Mouse (Mus musculus) gastrocnemius, postnatal 25 days (tissue): Measurements from ENCODE around the gene Nup133. TPM values are rescaled to one million over a fixed set of nuclear protein-coding genes. Genes with fewer than 3 reads are reported as not detected.

Experiments
- DNase-seq: peaks from one replicate; pipeline ENCODE4 v3.0.0; 2022
- total RNA-seq, 2 experiments: library from RNA; stranded (reverse); gene quantifications; 1 replicate in 1 of 2; 2 replicates in 1 of 2; pipeline ENCODE4 v1.2.3; 2021

Gene Nup133
- total RNA-seq, 2 experiments from 2014 or later = 7.3 to 8.7 TPM

DNA sequence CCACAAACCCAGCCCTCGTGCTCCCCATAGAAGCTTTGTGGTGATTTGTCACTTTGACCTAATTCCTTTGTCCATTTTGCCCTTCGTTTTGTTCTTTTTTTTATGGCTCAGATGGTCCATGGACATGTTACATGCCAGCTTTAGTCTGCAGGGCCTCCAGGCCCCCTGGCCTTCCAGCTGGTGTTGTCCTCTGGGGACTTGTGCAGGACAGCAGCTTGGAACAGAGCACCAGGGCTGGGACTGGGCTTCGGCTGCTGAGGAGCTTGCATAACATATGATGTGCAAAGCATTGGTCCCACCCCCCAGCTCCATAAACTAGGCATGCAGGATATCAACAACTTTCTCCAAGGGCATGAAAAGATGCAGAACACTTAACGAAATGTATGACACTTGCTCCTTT, 59.3 kb downstream of the Nup133 start:
- no peak for DNase-seq

- no peak for DNase-seq
Measured at GRCm38 (mm10) chr8:123887956-123888355, 61.1 kb downstream of the Nup133 start.

DNA sequence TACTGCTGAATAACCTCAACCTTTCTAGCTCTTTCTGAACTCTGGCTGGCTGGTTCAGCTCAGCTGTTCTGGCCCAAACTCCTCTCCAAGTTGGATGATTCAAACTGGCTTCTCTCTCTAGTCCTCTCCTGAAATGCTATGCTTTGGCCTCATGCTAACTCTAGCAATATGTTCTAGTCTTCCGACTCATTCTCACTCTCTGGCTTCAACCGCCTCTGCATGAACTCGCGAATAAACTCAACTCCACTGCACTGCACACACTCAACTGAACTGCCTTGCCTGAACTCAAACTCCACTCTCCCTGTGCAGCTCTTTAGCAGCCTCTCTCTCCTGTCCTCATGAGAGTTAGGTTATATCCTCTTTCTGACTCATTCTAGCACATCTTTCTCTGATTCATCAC, 61.9 kb downstream of the Nup133 start:
- no peak for DNase-seq

GRCm38 (mm10) chr8:123884721-123885565, 64.1 kb downstream of the Nup133 start:
- peak; percentile 65 for DNase-seq

DNA sequence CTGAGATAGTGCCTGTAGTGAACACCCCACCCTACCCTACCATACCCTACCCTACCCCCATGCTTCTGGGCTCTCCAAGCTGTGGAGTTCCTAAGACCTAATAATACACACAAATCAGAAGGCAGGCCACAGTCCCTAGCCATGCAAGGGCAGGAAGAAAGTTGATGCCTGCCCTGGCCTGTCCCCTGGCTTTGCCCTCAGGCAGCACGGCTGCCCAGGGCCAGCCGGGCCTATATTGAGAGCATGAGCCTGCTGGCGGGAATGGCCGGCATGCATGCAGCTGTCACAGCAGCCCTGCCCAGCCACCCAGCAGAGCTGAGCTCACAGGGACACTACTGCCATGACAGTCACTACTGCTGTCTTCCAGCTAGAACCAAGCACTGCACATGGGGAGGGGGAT, 66.0 kb downstream of the Nup133 start:
- DNase-seq = peak; percentile 90

GRCm38 (mm10) chr8:123882412-123882811, 66.7 kb downstream of the Nup133 start:
- DNase-seq = no peak

DNA sequence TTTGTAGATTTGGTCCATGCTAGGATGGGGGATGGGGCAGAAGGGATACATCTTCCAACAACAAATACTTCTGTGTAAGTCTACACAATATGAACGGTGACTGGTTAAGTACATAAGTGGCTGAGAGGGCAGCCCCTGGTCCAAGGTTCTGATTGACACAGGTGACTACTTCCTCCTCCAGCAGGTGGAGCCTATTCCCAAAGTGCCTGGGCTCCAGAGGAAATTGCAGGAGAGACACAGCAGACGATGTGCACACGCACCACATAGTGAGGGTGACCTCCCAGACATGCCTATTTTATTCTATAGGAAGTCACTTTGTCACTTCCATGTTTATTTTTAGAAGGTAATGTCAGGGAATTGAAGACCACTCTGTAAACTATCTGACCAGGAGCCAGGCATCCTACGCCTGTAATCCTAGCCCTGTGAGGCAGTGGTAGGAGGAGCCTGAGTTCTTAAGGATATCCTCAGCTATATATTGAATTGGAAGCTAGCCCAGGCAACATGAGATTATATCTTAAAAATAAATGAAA, 68.2 kb downstream of the Nup133 start:
- no peak for DNase-seq

DNA sequence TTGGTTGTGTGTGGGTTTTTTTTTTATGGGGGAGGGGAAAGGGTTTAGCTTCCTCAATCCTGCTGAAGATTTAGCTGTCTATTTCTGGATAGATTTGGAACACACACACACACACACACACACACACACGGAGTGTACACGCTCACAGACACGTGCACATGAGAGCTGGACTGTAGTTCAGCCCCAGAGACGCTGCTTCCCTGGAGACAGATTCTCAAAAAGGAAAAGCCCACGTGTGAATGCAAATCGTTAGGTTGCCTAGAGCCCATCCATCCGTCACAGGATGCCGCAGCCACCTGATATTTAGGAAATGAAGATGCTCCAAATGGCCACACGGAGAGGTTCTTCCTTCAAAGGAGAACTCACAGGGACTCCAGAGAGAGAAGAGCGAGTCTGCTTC, 68.8 kb downstream of the Nup133 start:
- no peak for DNase-seq

- DNase-seq = no peak
Measured at GRCm38 (mm10) chr8:123877865-123878264, 71.2 kb downstream of the Nup133 start.

DNA sequence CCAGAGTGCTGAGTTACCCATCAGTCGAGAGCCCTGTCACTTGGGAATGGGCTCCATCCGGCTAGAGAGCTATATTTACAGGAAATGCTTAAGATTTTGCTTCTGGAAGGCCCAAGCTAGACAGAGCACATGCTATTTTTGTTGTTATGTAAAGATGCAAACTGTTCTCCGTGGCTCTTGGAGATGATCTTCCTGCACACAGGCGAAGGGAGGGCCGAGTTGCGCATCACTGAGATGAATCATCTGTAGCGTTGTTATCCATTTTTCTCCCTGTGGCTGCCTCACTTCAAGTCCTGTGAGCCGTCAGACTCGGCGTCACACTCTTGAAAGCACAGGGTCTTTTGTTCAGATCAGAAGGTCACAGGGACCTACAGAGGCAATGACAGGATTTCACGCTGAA, 74.7 kb downstream of the Nup133 start:
- DNase-seq = no peak

DNA sequence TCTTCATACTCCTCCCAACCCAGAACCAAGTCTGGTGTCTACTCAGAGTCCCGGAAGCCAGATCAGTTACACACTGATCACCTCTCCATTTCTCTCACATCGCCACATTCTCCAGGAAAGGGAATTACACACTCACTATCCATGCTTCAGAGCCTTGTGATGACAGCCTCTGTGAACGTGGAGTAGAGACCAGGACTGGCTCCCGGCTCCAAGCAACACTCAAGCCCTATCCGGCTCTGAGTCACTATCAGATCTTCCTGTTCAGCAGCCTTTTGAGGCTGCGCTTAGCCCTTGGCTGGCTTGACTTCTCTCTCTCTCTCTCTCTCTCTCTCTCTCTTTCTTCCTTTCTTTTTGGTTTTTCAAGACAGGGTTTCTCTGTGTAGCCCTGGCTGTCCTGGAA, 75.7 kb downstream of the Nup133 start:
- no peak for DNase-seq

GRCm38 (mm10) chr8:123872048-123872447, 77.0 kb downstream of the Nup133 start:
- peak; percentile 83 for DNase-seq

DNA sequence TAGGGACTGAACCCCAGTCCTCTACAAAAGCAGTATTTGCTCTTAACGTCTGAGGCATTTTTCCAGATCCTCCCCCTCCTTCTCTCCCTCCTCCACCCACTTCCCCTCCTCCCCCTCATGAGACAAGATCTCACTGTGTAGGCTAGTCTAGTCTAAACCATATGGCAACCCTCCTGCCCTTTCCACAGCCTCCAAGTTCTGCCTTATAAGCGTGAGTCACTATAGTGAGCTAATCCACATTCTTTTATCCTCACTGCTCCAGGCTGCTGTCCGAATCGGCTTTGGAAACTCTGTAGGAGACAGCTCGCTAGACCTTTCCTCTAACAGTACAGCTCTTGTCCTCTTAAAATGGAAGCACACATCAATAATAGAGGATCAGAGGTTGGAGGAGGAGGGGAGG, 82.1 kb downstream of the Nup133 start:
- DNase-seq = no peak

GRCm38 (mm10) chr8:123865786-123866185, 83.3 kb downstream of the Nup133 start:
- no peak for DNase-seq

DNA sequence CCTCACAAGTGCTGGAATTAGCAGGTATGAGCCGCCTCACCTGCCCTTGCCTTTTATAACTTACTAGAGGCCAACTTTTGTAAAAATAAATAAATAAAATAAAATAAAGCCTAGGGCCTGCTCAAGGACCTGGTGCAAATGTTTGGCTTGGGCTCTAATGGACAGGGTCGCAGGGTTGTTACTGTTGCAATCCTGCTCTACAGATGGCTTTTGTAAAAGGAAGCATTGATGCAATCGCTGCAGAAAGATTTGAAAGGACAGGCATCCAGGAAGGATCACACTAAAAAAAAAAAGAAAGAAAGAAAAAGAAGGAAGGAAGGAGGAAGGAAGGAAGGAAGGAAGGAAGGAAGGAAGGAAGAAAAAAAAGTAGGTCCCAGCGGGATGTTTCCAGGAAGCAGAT, 88.7 kb downstream of the Nup133 start:
- no peak for DNase-seq

GRCm38 (mm10) chr8:123859648-123860259, 89.3 kb downstream of the Nup133 start, which contains the start of gene Ccsap:
Gene Ccsap, minus strand, starts transcription at chr8:123860209.
- peak; percentile 45 for DNase-seq

- peak; percentile 91 for DNase-seq
Measured at GRCm38 (mm10) chr8:123858941-123859647, 90.0 kb downstream of the Nup133 start.

- DNase-seq = no peak
Measured at GRCm38 (mm10) chr8:123858574-123858940, 90.5 kb downstream of the Nup133 start.

DNA sequence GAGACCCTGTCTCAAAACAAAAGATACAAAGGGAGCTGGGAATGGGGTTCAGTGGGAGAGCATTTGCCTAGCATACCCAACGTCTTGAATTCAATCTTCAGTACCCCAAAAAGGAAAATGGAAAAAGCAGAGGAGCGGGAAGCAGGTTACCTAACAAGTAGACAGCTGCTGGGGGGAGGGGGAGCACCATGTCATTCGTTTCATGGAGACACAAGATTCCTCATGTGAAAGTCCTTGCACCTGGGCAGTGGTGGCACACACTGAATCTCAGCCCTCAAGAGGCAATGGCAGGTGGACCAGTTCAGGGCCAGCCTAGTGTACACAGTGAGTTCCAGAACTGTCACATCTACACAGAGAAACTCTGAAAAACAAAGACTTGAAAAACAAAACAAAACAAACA, 91.7 kb downstream of the Nup133 start:
- no peak for DNase-seq

- DNase-seq = no peak
Measured at GRCm38 (mm10) chr8:123854733-123855475, 94.2 kb downstream of the Nup133 start.

DNA sequence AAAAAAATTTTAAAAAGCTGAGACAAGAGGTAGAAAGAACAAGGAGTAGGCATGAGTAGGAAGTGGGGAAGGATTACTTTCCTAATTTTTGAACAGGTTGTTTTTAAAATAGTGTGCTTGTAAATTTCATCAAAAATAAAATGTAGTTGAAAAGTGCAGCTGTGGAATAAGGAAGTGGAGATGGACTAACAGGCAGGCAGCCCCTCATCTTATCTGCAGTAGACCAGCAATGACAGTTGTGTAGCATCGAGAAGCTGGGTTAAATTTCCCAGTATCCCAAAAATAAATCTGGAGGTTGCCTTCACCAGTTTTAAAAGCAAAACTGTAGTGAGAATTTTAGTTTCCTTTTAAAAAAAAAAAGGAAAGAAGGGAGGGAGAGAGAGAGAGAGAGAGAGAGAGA, 94.8 kb downstream of the Nup133 start:
- no peak for DNase-seq

- no peak for DNase-seq
Measured at GRCm38 (mm10) chr8:123851590-123851989, 97.5 kb downstream of the Nup133 start.
